Mouse (Mus musculus): ENCODE data around the gene Cd99l2. TPM values are rescaled to one million over a fixed set of nuclear protein-coding genes. Genes with fewer than 3 reads are reported as not detected.

Gene Cd99l2
- polyA plus RNA-seq, 1 experiment from 2014 or later: 33.7 TPM

DNA sequence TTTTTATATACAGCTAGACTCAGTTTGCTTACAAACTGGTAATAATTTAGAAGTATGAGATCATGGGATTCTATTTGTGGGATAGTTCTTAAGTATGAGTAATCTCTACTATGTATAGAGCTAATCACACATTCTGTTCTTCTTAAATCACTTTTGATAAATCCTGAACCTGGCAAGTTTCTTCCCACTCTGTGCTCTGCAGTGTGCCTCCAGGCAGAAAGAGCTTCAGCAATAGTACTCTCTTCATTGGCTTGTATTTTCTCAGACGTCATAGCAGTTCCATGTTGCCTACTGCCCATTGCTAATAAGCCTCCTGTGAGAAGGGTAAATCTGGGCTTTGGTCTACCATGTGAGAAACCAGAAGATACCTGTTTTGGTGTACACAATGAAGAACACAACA, 84.3 kb downstream of the Cd99l2 start:
- no peak for ATAC-seq (ENCODE audit: low read depth)
- Histone ChIP-seq H3K9ac (ENCODE audit: low read length) (no peak overlapping the region), H3K27me3 (ENCODE audit: control insufficient read depth, insufficient read depth, low read depth, low read length) (no peaks in the 10 kb centered on the region), H3K36me3 (ENCODE audit: control insufficient read depth, insufficient read depth, low read length) (no peaks in the 10 kb centered on the region), H3K9me3 (ENCODE audit: control insufficient read depth, low read length) (no peaks in the 10 kb centered on the region), H3K4me1 (replicated peaks; ENCODE audit: control insufficient read depth, insufficient read depth, low read length) (no peaks in the 10 kb centered on the region), H3K4me3 (ENCODE audit: low read length) (no peak overlapping the region), H3K27ac (ENCODE audit: low read length) (no peak overlapping the region), H3K4me2 (ENCODE audit: low read depth, low read length) (no peak overlapping the region)
- WGBS: 85% methylated on average over 1 of the region's 1 CpGs

DNA sequence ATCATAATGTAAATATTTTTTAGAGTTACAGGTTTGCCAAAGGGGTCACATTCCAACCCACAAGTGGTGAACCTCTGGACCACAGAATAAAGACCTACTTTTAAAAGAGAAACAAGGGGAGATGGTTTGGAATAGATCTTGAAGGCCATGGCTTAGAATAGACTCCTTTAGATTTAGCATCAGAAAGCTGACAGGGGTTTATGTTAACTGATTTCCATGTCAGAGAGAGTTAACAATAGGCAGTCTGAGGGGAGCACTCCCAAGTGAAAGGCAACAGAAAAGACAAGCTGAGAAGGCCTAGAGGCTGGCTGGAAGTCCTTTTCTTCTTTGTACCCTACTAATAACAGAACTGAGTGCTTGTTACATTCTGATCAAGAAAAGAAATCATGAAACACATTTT, 86.4 kb downstream of the Cd99l2 start:
- no peak for ATAC-seq (ENCODE audit: low read depth)
- Histone ChIP-seq H3K4me2 (ENCODE audit: low read depth, low read length) (no peak overlapping the region), H3K36me3 (ENCODE audit: control insufficient read depth, insufficient read depth, low read length) (no peaks in the 10 kb centered on the region), H3K27me3 (ENCODE audit: control insufficient read depth, insufficient read depth, low read depth, low read length) (no peaks in the 10 kb centered on the region), H3K27ac (ENCODE audit: low read length) (no peak overlapping the region), H3K4me3 (ENCODE audit: low read length) (no peak overlapping the region), H3K9ac (ENCODE audit: low read length) (no peak overlapping the region), H3K4me1 (replicated peaks; ENCODE audit: control insufficient read depth, insufficient read depth, low read length) (no peaks in the 10 kb centered on the region), H3K9me3 (ENCODE audit: control insufficient read depth, low read length) (no peaks in the 10 kb centered on the region)

DNA sequence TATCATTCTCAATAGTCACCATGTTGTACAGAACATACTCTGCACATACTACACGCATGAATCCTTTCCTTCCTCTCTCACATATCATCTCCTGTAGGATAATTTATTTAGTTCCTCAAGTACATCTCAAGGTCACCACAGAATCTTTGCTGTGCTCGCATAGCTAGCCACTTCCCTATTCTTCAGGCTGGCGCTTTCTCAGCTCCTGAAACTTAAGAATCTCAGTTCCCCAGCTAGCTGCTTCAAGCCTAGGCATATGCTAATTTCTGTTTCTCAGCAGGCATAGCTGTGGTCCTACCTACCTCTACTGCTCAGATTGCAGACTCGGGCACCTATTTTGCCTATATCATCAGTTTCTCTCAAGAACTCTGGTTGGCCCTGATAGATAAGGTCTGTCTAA, 96.3 kb downstream of the Cd99l2 start:
- WGBS: 77% methylated on average over 4 of the region's 4 CpGs
- no peak overlapping the region for H3K27ac ChIP-seq (ENCODE audit: low read length)
- no peak overlapping the region for H3K4me3 ChIP-seq (ENCODE audit: low read length)
- no peak for ATAC-seq (ENCODE audit: low read depth)
- no peak overlapping the region for H3K4me2 ChIP-seq (ENCODE audit: low read depth, low read length)
- no peaks in the 10 kb centered on the region for H3K36me3 ChIP-seq (ENCODE audit: control insufficient read depth, insufficient read depth, low read length)
- H3K9ac ChIP-seq (ENCODE audit: low read length): no peak overlapping the region
- H3K27me3 ChIP-seq (ENCODE audit: control insufficient read depth, insufficient read depth, low read depth, low read length): no peaks in the 10 kb centered on the region
- H3K4me1 ChIP-seq (replicated peaks; ENCODE audit: control insufficient read depth, insufficient read depth, low read length): no peaks in the 10 kb centered on the region
- no peaks in the 10 kb centered on the region for H3K9me3 ChIP-seq (ENCODE audit: control insufficient read depth, low read length)

DNA sequence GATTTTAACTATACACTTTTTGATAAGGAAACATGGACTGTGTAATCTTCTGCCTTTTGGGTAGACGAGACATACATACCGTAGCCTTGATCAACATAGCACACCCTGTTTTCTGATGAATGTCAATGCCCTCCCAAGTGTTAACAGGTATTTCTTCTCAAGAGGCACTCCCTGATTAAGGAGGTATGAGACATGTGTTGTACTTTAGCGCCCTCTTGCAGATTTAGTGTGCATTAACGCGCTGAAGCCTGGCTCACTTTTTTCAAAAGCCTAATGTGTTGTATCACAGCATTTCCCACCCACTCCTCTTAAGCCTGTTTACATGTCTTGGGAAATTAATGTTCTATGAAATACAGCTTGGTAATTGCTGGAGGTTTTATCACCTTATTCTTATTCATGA, 111.1 kb downstream of the Cd99l2 start:
- Histone ChIP-seq H3K4me2 (ENCODE audit: low read depth, low read length) (no peak overlapping the region), H3K27ac (ENCODE audit: low read length) (no peak overlapping the region), H3K4me1 (replicated peaks; ENCODE audit: control insufficient read depth, insufficient read depth, low read length) (no peaks in the 10 kb centered on the region), H3K36me3 (ENCODE audit: control insufficient read depth, insufficient read depth, low read length) (no peaks in the 10 kb centered on the region), H3K9ac (ENCODE audit: low read length) (no peak overlapping the region), H3K9me3 (ENCODE audit: control insufficient read depth, low read length) (no peaks in the 10 kb centered on the region), H3K27me3 (ENCODE audit: control insufficient read depth, insufficient read depth, low read depth, low read length) (no peaks in the 10 kb centered on the region), H3K4me3 (ENCODE audit: low read length) (no peak overlapping the region)
- WGBS: 42% methylated on average over 5 of the region's 5 CpGs
- no peak for ATAC-seq (ENCODE audit: low read depth)

DNA sequence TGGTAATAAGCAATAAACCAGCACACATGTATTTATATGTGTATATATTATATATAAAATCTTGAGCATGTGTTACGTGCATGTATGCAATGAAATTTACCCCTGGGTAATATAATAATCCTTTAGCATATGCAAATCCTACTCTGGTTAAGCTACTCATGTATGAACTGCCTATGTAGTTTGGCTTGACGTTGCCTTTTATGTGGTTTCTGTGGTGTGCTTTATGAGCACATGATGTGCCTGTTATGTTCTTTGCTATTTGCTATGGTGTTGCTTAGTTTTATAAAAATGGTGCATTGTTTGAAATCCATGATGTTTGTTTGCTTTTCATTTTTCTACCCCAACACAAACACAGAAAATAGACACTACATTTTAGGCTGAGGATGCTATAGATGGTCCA, 114.2 kb downstream of the Cd99l2 start:
- H3K27ac ChIP-seq (ENCODE audit: low read length): no peak overlapping the region
- no peak for ATAC-seq (ENCODE audit: low read depth)
- H3K9me3 ChIP-seq (ENCODE audit: control insufficient read depth, low read length): no peaks in the 10 kb centered on the region
- H3K4me2 ChIP-seq (ENCODE audit: low read depth, low read length): no peak overlapping the region
- H3K36me3 ChIP-seq (ENCODE audit: control insufficient read depth, insufficient read depth, low read length): no peaks in the 10 kb centered on the region
- H3K27me3 ChIP-seq (ENCODE audit: control insufficient read depth, insufficient read depth, low read depth, low read length): no peaks in the 10 kb centered on the region
- WGBS: 90% methylated on average over 2 of the region's 2 CpGs
- no peaks in the 10 kb centered on the region for H3K4me1 ChIP-seq (replicated peaks; ENCODE audit: control insufficient read depth, insufficient read depth, low read length)
- no peak overlapping the region for H3K9ac ChIP-seq (ENCODE audit: low read length)
- no peak overlapping the region for H3K4me3 ChIP-seq (ENCODE audit: low read length)

DNA sequence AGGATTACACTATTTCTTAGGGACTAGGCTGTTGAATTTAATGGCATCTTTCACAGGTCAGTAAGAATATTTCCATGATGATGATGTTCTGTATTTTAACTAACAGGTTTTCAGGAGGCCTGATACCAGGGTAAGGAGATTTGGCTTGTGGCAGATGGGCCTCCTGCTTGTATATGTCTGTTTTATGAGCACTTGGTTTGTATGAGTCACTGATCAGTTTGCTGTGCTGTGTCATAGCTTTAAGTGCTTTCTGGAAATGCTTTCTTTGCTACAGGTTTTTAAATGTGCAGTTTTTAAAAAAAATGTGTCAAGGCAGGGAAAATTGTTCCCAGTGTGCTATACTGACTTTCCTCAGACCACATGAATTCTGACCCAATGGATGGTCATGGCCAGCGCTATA, 115.9 kb downstream of the Cd99l2 start:
- H3K36me3 ChIP-seq (ENCODE audit: control insufficient read depth, insufficient read depth, low read length): no peaks in the 10 kb centered on the region

More for the DNA sequence above, 115.9 kb downstream of the Cd99l2 start:
- no peaks in the 10 kb centered on the region for H3K27me3 ChIP-seq (ENCODE audit: control insufficient read depth, insufficient read depth, low read depth, low read length)
- no peaks in the 10 kb centered on the region for H3K4me1 ChIP-seq (replicated peaks; ENCODE audit: control insufficient read depth, insufficient read depth, low read length)
- WGBS: 80% methylated on average over 1 of the region's 1 CpGs
- no peak overlapping the region for H3K4me2 ChIP-seq (ENCODE audit: low read depth, low read length)
- H3K27ac ChIP-seq (ENCODE audit: low read length): no peak overlapping the region
- no peak overlapping the region for H3K9ac ChIP-seq (ENCODE audit: low read length)
- no peak overlapping the region for H3K4me3 ChIP-seq (ENCODE audit: low read length)
- no peaks in the 10 kb centered on the region for H3K9me3 ChIP-seq (ENCODE audit: control insufficient read depth, low read length)
- ATAC-seq (ENCODE audit: low read depth): no peak

Small RNA genes lying within 50 kb of the gene (microRNA-seq; reads per million reads assigned to microRNA genes)
- gene Gm23945: not detected

Other genes with a start within 250 kb of the Cd99l2 start
- gene Mtmr1, start 128.1 kb downstream of the Cd99l2 start, polyA plus RNA-seq (2015; fragmentation: Nextera tagmentation; extraction: Ambion mirVana): 9.1 and 9.9 TPM in 2 replicates
- gene Hmgb3, start 63.1 kb upstream of the Cd99l2 start, polyA plus RNA-seq (2015; fragmentation: Nextera tagmentation; extraction: Ambion mirVana): 210 and 238 TPM in 2 replicates
- 0.24 TPM in 2 replicates for gene Gpr50, start 170.8 kb upstream of the Cd99l2 start, polyA plus RNA-seq (2015; fragmentation: Nextera tagmentation; extraction: Ambion mirVana)